Mouse (Mus musculus) heart, adult 2 months (tissue): Measurements from ENCODE around the gene Gfm1. TPM values are rescaled to one million over a fixed set of nuclear protein-coding genes. Genes with fewer than 3 reads are reported as not detected.

Experiments used
- DNase-seq, 2 experiments: peaks; one replicate each; pipeline ENCODE4 v3.0.0; 2021
- H3K27ac ChIP-seq: fragments of 200-600 bp; 2 replicates; pipeline ENCODE4 v1.8.1; 2022
- H3K27me3 ChIP-seq: fragments of 200-500 bp; 2 replicates; pipeline ENCODE4 v1.6.1; 2012; ENCODE audit warnings: mild to moderate bottlenecking, low read length, inconsistent platforms, mixed read lengths; ENCODE audit not compliant: control insufficient read depth, insufficient read depth
- H3K36me3 ChIP-seq: fragments of 200-500 bp; 2 replicates; pipeline ENCODE4 v1.6.1; 2012; ENCODE audit warnings: low read length, inconsistent platforms; ENCODE audit not compliant: control insufficient read depth, insufficient read depth
- H3K4me1 ChIP-seq: fragments of 200-500 bp; 2 replicates; pipeline ENCODE4 v1.6.1; 2011; ENCODE audit warnings: low read length; ENCODE audit not compliant: control insufficient read depth, insufficient read depth
- H3K4me3 ChIP-seq: fragments of 200-600 bp; 2 replicates; pipeline ENCODE4 v1.8.1; 2022
- H3K79me2 ChIP-seq: fragments of 200-500 bp; replicated peaks from 2 replicates; pipeline ENCODE4 v1.6.1; 2012; ENCODE audit warnings: mild to moderate bottlenecking, inconsistent platforms, low read length, moderate library complexity, mixed read lengths; ENCODE audit not compliant: control insufficient read depth, insufficient read depth
- H3K9ac ChIP-seq: fragments of 200-500 bp; 2 replicates; pipeline ENCODE4 v1.6.1; 2012; ENCODE audit warnings: low read depth, mild to moderate bottlenecking, control low read depth, inconsistent platforms, low read length, mixed read lengths
- CTCF ChIP-seq: fragments of 200-600 bp; IDR thresholded peaks from 2 replicates; pipeline ENCODE4 v1.8.1; 2022; ENCODE audit warnings: antibody characterized with exemption, mild to moderate bottlenecking, moderate library complexity
- EP300 ChIP-seq: fragments of 200-500 bp; IDR thresholded peaks from 2 replicates; pipeline ENCODE4 v1.6.1; 2011; ENCODE audit warnings: low read depth, low read length, control low read depth; ENCODE audit not compliant: insufficient read depth
- POLR2A ChIP-seq: fragments of 200-500 bp; IDR thresholded peaks from 2 replicates; pipeline ENCODE4 v1.6.1; 2011; ENCODE audit warnings: mild to moderate bottlenecking, low read depth, low read length, control low read depth; ENCODE audit not compliant: insufficient read depth
- WGBS: fragments of 180-500 bp; shearing (Covaris S2); methylation state at CpG from one replicate; pipeline ENCODE4 v1.1.7; 2018; 5-methylcytosine and 5-hydroxymethylcytosine counted together
- intact Hi-C: fragments of 180-260 bp; cut with DNase I; formaldehyde crosslinking; loops from one replicate; pipeline ENCODE4 v1.15.1; 2025
- polyA plus RNA-seq: library from polyadenylated mRNA; depleted of rRNA; stranded (reverse); fragments of >200 nt; gene quantifications from 2 replicates; pipeline ENCODE4 v1.2.3, GENCODE M21; 2012; rRNA removed
- total RNA-seq, 2 experiments: library from RNA; stranded (reverse); gene quantifications; 2 replicates each; pipeline ENCODE4 v1.2.3; 2021

The Gfm1 gene
- total and polyA plus RNA-seq, 3 experiments = 70.9 to 226 (median 203) TPM

DNA sequence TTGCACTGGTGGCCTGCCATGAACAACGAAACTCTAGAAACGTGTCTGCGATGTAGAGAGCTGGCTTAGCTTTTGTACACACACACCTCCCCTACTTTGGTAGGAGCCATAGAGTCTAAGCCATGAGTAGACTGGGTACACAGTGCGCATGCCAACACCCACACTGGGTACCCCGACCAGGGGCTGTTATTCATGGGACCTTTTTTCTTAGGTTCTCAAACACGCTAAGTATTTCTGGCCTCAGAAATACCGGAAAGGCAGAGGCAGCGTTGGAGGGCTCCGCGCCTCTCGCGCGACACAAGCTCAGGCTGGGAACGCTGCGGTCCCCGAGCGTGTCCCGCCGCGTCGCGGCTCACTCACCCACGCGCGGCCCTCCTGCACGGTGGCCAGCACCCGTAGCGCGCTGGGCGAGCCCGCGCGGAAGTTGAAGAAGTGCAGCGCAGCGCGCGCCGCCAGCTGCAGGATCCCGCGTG lies 84.9 kb downstream of the Gfm1 start:
- TF ChIP-seq EP300 (no peak), CTCF (no peak), POLR2A (no peak)
- intact Hi-C loops = no loop called here
- no peaks in the 10 kb centered on the region for H3K36me3 ChIP-seq
- H3K27me3 ChIP-seq = peaks cover 3% of the 10 kb centered on the region; the same call in 1 of the 2 replicates
- 5% methylated on average over 40 of the region's 40 CpGs for WGBS
- no peaks in the 10 kb centered on the region for H3K79me2 ChIP-seq
- H3K27ac ChIP-seq = no peak overlapping the region; the same call in 1 of the 2 replicates
- peak overlapping the region; percentile 66 for H3K9ac ChIP-seq
- DNase-seq = peak; percentile 34 to 35
- peak overlapping the region; percentile 54 for H3K4me3 ChIP-seq
- no peaks in the 10 kb centered on the region; the same call in 1 of the 2 replicates for H3K4me1 ChIP-seq

DNA sequence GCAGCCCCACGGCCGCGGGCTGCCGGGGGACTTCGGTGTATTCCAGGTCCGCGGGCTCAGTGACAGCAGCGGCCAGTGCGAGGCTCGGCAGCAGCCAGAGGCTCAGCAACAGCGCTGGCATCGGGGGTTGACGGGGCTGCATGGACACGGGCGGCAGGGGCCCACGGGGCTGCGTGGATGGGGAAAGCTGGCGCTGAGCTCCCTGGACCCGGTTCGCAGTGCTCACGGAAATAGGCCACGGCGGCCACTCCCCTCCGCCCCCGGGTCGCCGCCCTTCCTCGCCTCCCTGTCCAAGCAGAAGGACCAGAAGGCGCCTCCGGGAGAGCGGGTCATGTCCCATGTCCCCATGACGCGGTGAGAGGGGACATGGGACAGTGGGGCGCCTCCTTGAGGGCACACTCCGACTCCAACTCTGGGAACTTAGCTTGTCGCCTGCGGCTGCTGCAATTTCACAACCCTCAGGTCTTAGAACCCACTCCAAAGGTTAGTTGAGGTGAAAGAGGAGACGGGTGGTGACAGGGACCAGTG lies 85.4 kb downstream of the Gfm1 start, which contains the start of gene Rarres1:
Gene Rarres1 (minus strand): TSS at position 250 of the 528 bp plus-strand sequence.
- DNase-seq = peak; percentile 36 to 37
- intact Hi-C loops = no loop called here
- WGBS = 2% methylated on average over 38 of the region's 38 CpGs

DNA sequence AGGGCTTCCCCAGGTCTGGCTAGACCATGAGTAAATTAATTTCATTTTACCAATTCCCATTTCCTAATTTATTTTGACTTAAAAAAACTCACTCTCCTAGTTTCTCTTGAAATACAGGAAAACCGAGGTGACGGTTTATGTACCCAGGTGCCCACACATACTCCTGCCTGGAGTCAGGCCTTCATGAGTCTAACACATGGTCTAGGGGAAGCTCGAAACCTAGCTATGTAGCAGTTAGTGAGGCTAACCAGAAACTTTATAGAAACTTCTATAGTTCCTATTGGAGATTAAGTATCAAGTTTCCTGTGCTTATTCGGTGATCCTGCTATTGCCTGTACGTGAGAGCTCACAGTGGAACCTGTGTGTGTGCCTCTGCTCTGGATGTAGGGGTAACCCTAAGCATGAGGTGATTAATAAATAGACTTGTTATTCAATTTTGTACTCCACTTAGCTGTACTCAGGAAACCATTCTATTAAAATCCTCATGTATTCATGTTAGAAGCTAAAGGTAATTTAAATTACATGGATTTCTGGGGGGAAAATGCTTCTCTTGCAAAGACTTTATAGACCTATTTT lies 90.8 kb downstream of the Gfm1 start:
- intact Hi-C loops = no loop called here
- Histone ChIP-seq H3K36me3 (no peaks in the 10 kb centered on the region), H3K27ac (no peak overlapping the region), H3K4me1 (no peaks in the 10 kb centered on the region), H3K79me2 (no peaks in the 10 kb centered on the region), H3K9ac (no peak overlapping the region), H3K4me3 (no peak overlapping the region), H3K27me3 (no peaks in the 10 kb centered on the region; the same call in 1 of the 2 replicates)
- TF ChIP-seq EP300 (no peak), CTCF (no peak)
- WGBS = 87% methylated on average over 5 of the region's 5 CpGs
- DNase-seq = no peak

More for the DNA sequence above, 85.4 kb downstream of the Gfm1 start, which contains the start of gene Rarres1:
- H3K27me3 ChIP-seq = peaks cover 3% of the 10 kb centered on the region; the same call in 1 of the 2 replicates
- H3K27ac ChIP-seq = no peak within 1 kb of the TSS; the same call in 1 of the 2 replicates
- H3K79me2 ChIP-seq = no peaks in the 10 kb centered on the region
- H3K4me3 ChIP-seq = peak within 1 kb of the TSS; percentile 54
- peak within 1 kb of the TSS; percentile 66 for H3K9ac ChIP-seq
- TF ChIP-seq EP300 (no peak), CTCF (peak; percentile 40), POLR2A (no peak)
- no peaks in the 10 kb centered on the region; the same call in 1 of the 2 replicates for H3K4me1 ChIP-seq
- no peaks in the 10 kb centered on the region for H3K36me3 ChIP-seq

DNA sequence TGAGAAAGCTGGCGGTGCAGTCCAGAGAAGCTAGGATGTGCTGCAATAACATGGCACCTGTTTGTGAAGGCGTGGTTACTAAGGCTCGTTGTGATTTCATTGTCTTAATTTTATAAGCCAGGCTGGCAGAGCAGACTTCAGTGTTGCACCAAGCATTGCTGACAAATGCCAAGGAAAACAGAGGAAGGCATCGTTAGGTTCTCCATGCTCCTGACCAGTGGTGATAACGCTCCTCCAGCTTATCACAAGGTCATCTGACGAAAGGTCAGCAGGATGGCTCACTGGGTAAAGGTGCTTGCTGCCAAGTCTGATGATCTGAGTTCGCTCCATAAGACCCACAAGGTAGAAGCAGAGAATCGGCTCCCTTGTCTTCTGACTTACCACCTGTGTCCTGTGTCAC lies 92.8 kb downstream of the Gfm1 start:
- intact Hi-C loops = no loop called here
- Histone ChIP-seq H3K9ac (no peak overlapping the region), H3K4me1 (no peaks in the 10 kb centered on the region), H3K27ac (no peak overlapping the region), H3K79me2 (no peaks in the 10 kb centered on the region), H3K4me3 (no peak overlapping the region), H3K27me3 (no peaks in the 10 kb centered on the region; the same call in 1 of the 2 replicates), H3K36me3 (no peaks in the 10 kb centered on the region)
- DNase-seq = no peak
- 72% methylated on average over 8 of the region's 8 CpGs for WGBS
- TF ChIP-seq CTCF = no peak
- TF ChIP-seq EP300 = no peak
- no peak for TF ChIP-seq POLR2A

DNA sequence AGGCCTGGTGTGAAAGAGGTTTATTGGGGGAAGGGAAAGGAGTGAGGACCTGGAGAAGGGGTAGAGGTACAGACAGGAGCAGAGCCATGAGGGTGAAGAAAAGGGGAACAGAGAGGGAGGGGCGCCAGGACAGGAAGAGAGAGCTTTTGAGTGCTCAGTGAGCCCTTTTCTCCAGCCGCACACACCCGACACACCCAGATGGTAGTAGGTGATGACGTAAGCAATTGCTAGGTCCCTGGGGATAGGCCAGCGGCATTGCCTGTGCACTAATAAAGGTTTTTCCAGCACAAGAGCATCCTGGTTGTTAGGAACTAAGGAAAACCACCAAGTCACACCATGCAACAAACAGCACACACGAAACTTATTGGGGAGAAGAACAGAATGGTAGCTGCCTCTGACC lies 94.9 kb downstream of the Gfm1 start:
- no peak for TF ChIP-seq EP300
- TF ChIP-seq POLR2A = no peak
- no peak for TF ChIP-seq CTCF
- Histone ChIP-seq H3K27ac (no peak overlapping the region), H3K9ac (no peak overlapping the region), H3K79me2 (no peaks in the 10 kb centered on the region), H3K36me3 (no peaks in the 10 kb centered on the region), H3K4me3 (no peak overlapping the region), H3K27me3 (no peaks in the 10 kb centered on the region; the same call in 1 of the 2 replicates), H3K4me1 (no peaks in the 10 kb centered on the region)
- WGBS = 64% methylated on average over 6 of the region's 6 CpGs
- peak in 1 of 2 experiments; percentile 8 for DNase-seq
- intact Hi-C loops = no loop called here

Other genes with a start within 250 kb of the Gfm1 start
- gene Mlf1, start 56.0 kb upstream of the Gfm1 start, total RNA-seq = 100 to 1,000 TPM; 177 to 189 TPM
- gene Mlf1, start 56.0 kb upstream of the Gfm1 start, polyA plus RNA-seq = 52.7 and 117 TPM in 2 replicates
- not detected for gene Gm17402, start 54.9 kb upstream of the Gfm1 start, total RNA-seq
- not detected in 2 replicates for gene Gm17402, start 54.9 kb upstream of the Gfm1 start, polyA plus RNA-seq
- gene Lxn, start 33.8 kb downstream of the Gfm1 start, total RNA-seq = 1 to 10 TPM; 2.6 to 4.5 TPM
- gene Lxn, start 33.8 kb downstream of the Gfm1 start, polyA plus RNA-seq = 8.8 and 11.0 TPM in 2 replicates
- 1 to 10 TPM in 1 of 2 experiments, under 1 TPM in 1; 0.89 to 1.0 TPM for gene Rarres1, start 85.4 kb downstream of the Gfm1 start, total RNA-seq
- 0.70 and 0.94 TPM in 2 replicates for gene Rarres1, start 85.4 kb downstream of the Gfm1 start, polyA plus RNA-seq
- gene Mfsd1, start 152.6 kb downstream of the Gfm1 start, total RNA-seq = 10 to 100 TPM; 24.4 to 28.5 TPM
- gene Mfsd1, start 152.6 kb downstream of the Gfm1 start, polyA plus RNA-seq = 15.3 and 19.5 TPM in 2 replicates